Mouse (Mus musculus): ENCODE measurements around the gene Celf5.

Celf5 gene

DNA sequence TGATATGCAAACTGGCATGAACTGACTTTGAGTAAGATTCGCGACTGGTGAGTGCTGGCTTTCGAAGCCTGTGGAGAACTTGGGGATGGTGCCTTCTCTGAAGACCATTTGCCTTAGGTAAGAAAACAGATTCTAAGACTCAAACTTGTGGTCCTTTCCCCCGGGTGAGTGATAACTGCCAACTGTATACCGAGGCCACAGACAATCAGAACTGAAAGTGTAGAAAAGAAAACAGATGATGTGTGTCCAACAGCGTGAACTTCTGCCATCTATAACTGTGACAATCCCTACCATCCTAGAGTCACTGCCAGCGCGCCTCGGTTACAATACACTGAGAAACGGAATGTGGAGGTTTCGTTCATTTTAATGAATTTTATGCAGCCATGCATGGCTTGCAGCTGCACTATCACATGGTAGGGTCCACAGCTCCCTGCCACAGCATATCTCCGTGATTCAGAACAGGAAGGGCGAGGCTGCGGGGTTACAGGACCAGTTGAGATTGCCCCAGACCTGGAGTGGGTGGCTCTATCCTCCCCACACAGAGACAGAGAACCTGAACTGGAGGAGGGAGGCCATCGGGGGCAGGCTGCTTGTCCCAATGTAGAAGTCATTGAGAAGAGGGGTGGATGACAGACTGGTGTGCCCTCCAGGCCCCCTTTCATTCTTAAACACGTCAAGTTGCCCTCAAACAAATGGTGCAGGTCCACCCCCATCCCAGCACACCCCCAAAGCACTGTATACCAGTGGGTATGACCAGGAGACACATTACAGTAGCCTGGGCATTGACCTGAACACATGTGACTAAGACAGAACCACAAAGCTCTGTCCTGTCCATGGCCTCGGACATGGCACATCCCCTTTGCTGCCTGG, 15.1 kb upstream of the Celf5 start:
- DNase-seq (ENCODE audit: low spot score in 2 of 2), result no peak

GRCm38 (mm10) chr10:81496969-81497368, 14.5 kb upstream of the Celf5 start:
- DNase-seq (ENCODE audit: low spot score in 2 of 2), result no peak

- DNase-seq (ENCODE audit: low spot score in 2 of 2), result peak; percentile 96 to 98
Measured at GRCm38 (mm10) chr10:81496264-81496901, 13.9 kb upstream of the Celf5 start, which contains the start of gene Ncln. Ncln (minus strand) TSS chr10:81496392.

DNA sequence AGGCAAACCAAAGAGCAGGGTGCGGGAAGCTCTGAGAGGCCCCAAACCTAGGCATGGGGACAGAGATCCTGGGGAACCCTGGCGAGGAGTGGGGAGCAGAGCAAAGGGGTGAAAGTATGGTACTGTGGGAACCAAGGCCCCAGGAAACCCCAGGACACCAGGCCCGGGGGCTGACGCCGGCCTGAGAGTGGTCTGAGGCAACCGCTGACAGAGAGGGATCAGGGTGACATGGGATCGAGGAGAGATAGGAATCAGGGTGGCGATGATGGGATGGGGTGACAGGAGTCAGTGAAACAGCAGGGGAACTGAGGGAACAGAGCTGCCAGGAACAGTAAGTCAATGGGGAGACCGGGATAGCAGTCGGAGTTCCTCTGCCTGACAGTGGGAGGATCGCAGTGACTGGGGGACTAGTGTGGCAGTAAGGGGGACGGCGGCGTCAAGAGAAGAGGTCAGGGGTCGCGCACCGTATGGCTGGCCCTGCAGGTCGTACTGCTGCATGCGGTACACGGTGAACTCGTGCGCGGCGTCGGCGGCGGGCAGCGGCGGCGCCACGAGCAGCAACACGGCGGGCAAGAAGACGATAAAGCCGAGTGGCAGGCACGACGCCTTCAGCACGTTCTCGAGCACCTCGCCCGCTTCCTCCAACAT, 13.2 kb upstream of the Celf5 start:
- DNase-seq (ENCODE audit: low spot score in 2 of 2), result no peak

DNA sequence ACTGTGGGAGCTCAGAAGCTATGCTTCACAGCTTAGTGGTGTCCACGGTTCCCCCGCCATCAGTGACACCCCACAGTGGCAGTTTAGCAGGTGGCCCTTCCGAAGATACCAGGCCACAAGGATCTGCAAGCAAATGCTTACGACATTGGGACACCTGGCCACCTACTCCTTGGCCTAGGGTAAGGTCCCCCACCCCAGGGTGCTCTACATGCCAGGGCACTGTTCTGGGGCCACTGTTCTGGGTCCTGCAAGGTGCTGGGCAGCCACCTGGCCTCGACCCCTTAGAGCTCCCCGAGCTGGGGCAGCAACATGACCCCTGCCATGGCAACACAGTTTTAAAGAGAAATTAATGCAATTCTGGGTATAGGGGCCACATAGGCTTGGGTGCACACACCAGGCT, 12.6 kb upstream of the Celf5 start:
- DNase-seq (ENCODE audit: low spot score in 2 of 2), result no peak

GRCm38 (mm10) chr10:81494260-81495041, 11.9 kb upstream of the Celf5 start:
- no peak for DNase-seq (ENCODE audit: low spot score in 2 of 2)

GRCm38 (mm10) chr10:81493601-81494220, 11.2 kb upstream of the Celf5 start:
- DNase-seq (ENCODE audit: low spot score in 2 of 2), result no peak

- no peak for DNase-seq (ENCODE audit: low spot score in 2 of 2)
Measured at GRCm38 (mm10) chr10:81492606-81493240, 10.2 kb upstream of the Celf5 start.

GRCm38 (mm10) chr10:81491018-81491417, 8.5 kb upstream of the Celf5 start:
- no peak for DNase-seq (ENCODE audit: low spot score in 2 of 2)

GRCm38 (mm10) chr10:81489941-81490340, 7.4 kb upstream of the Celf5 start:
- DNase-seq (ENCODE audit: low spot score in 2 of 2), result no peak

- no peak for DNase-seq (ENCODE audit: low spot score in 2 of 2)
Measured at GRCm38 (mm10) chr10:81488081-81488480, 5.6 kb upstream of the Celf5 start.

DNA sequence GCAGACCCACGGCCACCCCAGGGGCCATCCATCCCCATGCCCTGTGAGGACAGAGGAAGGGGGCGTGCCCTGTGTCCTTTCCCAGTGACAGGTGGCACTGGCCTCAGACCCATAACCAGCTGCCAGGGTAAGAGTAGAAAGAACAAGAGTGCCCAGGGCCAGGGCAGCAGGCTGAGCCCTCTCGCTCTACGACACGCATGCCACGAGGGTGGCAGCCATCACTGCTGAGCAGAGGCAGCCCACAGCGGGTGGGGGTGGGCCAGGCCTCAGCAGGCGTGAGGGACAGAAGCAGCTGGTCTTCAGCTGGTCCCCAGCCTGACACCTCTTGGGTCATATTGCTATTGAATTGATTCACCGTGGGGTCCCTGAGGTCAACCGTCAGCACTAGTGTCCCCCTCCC, 4.0 kb upstream of the Celf5 start:
- DNase-seq (ENCODE audit: low spot score in 2 of 2), result no peak

- DNase-seq (ENCODE audit: low spot score in 2 of 2), result no peak
Measured at GRCm38 (mm10) chr10:81485479-81486018, 3.0 kb upstream of the Celf5 start.

- no peak for DNase-seq (ENCODE audit: low spot score in 2 of 2)
Measured at GRCm38 (mm10) chr10:81485060-81485449, 2.5 kb upstream of the Celf5 start.

DNA sequence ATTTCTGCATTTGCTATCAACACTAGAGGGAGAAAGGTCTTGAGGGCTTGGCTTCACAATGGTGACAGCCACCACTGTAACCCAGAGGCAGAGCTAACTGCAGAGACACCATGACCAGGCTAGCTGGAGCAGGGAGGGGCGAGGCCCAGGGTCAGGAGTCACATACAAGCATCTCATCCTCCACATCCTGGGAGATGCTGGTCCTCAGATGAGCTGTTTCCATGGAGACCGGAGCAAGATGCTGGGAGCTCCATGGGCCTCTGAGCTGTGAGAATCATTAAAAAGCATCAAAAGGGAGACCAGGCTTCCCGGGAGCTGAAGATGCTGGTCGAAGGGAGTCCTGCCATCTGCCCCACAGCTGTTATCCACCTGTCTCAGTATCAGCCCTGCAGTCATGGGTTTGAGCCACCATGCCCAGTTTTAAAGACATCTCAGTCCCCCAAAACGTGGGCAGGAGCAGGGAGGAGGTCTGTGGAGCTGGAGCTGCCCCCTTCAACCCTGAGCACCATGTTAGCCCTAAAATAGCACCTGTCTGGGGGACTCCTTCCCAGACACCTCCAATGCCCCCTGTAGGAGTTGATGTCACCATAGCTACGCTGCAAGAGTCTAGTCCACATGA, 2.0 kb upstream of the Celf5 start:
- DNase-seq (ENCODE audit: low spot score in 2 of 2), result no peak

DNA sequence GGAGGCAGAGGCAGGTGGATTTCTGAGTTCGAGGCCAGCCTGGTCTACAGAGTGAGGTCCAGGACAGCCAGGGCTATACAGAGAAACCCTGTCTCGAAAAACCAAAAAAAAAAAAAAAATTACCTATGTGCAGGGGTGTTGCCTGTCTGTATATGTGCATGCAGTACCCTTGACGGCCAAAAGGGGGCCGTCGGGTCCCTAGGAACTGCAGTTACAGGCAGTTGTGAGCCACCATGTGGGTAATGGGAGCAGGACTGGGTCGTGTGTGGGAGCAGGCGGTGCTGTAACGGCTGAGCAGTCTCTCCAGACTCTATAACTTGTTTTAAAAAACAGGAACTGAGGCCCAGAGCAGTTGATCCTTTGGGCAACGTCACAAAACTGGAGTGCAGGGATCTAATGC, 1.5 kb upstream of the Celf5 start:
- DNase-seq (ENCODE audit: low spot score in 2 of 2), result no peak

GRCm38 (mm10) chr10:81481605-81482532, 640 bp downstream of the Celf5 start:
- peak in 1 of 2 experiments; percentile 17 for DNase-seq (ENCODE audit: low spot score in 2 of 2)

GRCm38 (mm10) chr10:81474461-81474860, 8.0 kb downstream of the Celf5 start:
- no peak for DNase-seq (ENCODE audit: low spot score in 2 of 2)

- no peak for DNase-seq (ENCODE audit: low spot score in 2 of 2)
Measured at GRCm38 (mm10) chr10:81473003-81473451, 9.5 kb downstream of the Celf5 start.

All from urinary bladder, postnatal 4 days (tissue).